Mouse (Mus musculus) left cerebral cortex, postnatal 10 days (tissue): ENCODE data around the gene Tnpo2. TPM values are rescaled to one million over a fixed set of nuclear protein-coding genes. Genes with fewer than 3 reads are reported as not detected.

Experiments
- DNase-seq, 2 experiments: peaks; one replicate each; pipeline ENCODE4 v3.0.0; 2021 to 2022; ENCODE audit warnings: low spot score in 2 of 2, mixed read lengths in 1 of 2; ENCODE audit errors: extremely low spot score in 1 of 2
- intact Hi-C: fragments of 180-260 bp; cut with DNase I; formaldehyde crosslinking; loops from one replicate; pipeline ENCODE4 v1.15.1; 2025
- total RNA-seq, 2 experiments: library from RNA; stranded (reverse); gene quantifications; 2 replicates each; pipeline ENCODE4 v1.2.3; 2021

Gene Tnpo2
- total RNA-seq, 2 experiments from 2014 or later = 168 to 193 TPM

- DNase-seq = peak; percentile 86 to 90
- intact Hi-C loops = no loop called here
Measured at GRCm38 (mm10) chr8:85025098-85025932, 11.4 kb upstream of the Tnpo2 start, which contains the start of gene Asna1. Gene Asna1 (minus strand): TSS chr8:85025281.

GRCm38 (mm10) chr8:85026670-85027515 lies 9.8 kb upstream of the Tnpo2 start, which contains the start of gene Trir:
Gene Trir (plus strand): TSS chr8:85026823.
- peak; percentile 93 to 98 for DNase-seq
- intact Hi-C loops = no loop called here

DNA sequence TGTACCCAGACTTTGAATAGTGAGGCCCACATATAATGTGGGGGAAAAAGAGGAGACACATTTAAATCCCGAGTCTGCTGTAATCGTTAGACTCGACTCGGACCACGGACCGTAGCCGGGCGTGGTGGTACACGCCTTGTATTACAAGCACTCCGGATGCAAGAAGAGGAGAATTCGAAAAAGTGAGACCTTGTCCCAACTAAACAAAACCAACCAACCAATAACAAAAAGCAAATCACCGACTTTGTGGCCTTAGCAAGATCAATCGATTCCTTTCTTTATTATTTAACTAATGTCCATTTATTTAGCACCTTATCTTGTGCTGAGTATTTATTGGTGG lies 9.2 kb upstream of the Tnpo2 start:
- intact Hi-C loops = no loop called here
- DNase-seq = no peak

- DNase-seq = no peak
- intact Hi-C loops = no loop called here
Measured at GRCm38 (mm10) chr8:85027922-85028321, 8.8 kb upstream of the Tnpo2 start.

DNA sequence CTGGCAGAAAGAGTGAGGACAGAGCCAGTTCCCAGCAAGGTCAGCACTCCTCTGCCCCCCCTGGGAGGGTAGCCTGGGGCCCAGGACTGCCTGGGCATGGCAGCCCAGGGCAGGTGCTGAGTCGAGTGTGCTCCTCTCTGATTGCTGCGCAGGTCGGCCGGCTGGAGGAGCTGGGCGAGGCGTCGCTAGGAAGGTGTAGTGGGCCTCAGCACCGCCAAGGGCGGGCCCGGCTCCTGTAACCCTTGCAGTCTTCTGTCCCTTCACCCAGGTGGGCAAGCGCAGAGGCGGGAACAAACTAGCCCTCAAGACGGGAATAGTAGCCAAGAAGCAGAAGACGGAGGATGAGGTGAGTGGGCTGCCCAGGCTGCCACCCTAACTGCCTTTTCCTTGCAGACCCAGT lies 7.4 kb upstream of the Tnpo2 start:
- intact Hi-C loops = no loop called here
- DNase-seq = no peak

- intact Hi-C loops = loop anchor here (5.0 kb wide), 1 partner anchor 60 kb away; no protein-coding TSS in a partner anchor
- DNase-seq = no peak
Measured at GRCm38 (mm10) chr8:85032622-85033311, 3.9 kb upstream of the Tnpo2 start.

DNA sequence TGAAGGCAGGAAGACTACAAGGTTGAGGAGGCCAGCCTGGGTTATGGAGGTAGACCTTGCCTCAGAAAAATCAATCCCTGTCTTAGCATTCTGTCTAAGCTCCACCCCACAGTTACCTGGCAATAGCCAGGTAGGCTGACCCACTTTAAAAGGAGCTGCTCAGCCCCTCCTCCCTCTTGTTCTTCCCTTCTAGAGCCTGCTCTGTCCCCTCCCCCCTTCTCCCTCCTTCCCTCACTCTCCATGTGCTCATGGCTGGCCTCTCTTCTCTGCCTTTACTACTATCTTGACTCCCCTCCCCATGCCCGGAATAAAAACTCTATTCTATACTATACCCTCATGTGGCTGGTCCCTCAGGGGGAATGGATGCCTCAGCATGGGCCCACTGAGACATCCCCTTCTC lies 2.8 kb upstream of the Tnpo2 start:
- DNase-seq = no peak
- intact Hi-C loops = loop anchor here (5.0 kb wide), 1 partner anchor 62 kb away; no protein-coding TSS in a partner anchor

DNA sequence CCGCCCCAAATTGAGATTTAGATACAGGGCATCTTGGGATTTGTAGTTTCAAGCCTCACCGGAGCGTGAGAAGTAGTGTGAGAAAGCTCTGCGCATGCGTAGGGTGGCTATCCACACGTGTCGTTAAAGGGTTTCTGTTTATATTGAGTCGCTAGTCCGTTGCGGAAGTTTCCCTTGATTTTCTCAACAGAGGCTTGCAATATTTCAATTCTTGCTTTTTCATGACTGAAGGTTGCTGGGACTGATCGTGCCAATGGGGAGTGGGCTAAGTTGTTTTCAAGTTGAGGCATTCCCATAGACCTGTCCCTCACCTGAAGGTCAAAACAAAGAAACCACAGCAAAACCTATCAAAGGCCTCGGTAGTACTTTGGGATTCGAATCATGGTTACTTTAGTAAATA lies 2.0 kb upstream of the Tnpo2 start:
- peak; percentile 64 to 88 for DNase-seq
- intact Hi-C loops = loop anchor here (5.0 kb wide), 1 partner anchor 62 kb away; no protein-coding TSS in a partner anchor

- no peak for DNase-seq
- intact Hi-C loops = no loop called here
Measured at GRCm38 (mm10) chr8:85035165-85035727, 1.5 kb upstream of the Tnpo2 start.

- intact Hi-C loops = no loop called here
- DNase-seq = no peak
Measured at GRCm38 (mm10) chr8:85035728-85036310, 896 bp upstream of the Tnpo2 start.

- DNase-seq = no peak
- intact Hi-C loops = no loop called here
Measured at GRCm38 (mm10) chr8:85036381-85036717, 366 bp upstream of the Tnpo2 start.

DNA sequence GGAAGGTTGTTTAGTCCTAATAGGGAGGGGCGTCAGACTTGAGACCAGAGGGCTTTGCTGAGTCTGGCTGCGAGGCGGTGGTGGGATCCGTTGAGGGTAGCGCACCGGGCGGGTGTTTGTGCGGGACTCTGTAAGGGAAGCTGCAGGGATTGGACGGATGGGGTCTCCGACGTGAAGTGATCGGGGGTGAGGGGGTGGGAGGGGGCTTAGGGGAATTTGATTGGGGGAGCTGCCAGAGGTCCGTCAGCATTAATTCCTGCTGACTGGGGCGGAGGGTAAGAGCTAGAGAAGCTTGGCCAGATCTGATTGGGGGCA lies 608 bp downstream of the Tnpo2 start:
- no peak for DNase-seq
- intact Hi-C loops = no loop called here

DNA sequence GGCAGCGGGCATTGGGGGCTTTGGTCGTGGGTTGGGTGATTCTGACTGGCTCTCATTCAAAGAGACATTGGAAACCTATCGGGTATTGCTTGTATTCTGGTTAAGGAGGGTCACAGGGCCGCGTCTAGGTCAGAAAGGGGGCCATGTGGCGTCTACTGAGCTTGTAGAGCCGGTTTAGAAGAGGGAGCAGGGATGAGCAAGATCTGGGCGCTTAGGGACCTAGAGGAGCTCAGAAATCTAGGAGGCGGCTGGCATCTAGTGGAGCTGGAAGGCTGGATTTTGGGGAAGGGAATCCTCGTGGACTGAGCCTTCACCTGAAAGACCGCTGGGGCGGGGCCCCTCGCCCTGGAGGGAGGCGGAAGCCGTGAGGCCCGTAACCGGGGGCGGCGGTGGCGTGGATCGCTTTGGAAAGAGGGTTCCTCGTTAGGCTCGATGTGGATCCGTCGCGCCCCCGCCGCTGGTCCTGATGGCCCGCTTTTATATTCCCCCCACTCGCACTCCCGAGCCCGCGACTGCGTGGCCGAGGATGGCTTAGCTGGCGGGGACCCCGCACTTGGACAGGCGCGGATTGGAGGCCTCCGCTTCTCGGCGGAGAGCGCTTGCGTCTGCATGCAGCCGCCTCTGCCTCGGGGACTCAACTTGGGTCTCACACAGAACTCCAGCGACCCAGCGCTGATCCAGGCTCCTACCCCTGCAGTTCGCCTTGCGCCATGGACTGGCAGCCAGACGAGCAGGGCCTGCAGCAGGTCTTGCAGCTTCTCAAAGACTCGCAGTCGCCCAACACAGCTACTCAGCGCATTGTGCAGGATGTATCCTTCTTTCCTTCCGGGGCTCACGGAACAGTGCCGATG lies 1.2 kb downstream of the Tnpo2 start:
- DNase-seq = peak in 1 of 2 experiments; percentile 71
- intact Hi-C loops = no loop called here

DNA sequence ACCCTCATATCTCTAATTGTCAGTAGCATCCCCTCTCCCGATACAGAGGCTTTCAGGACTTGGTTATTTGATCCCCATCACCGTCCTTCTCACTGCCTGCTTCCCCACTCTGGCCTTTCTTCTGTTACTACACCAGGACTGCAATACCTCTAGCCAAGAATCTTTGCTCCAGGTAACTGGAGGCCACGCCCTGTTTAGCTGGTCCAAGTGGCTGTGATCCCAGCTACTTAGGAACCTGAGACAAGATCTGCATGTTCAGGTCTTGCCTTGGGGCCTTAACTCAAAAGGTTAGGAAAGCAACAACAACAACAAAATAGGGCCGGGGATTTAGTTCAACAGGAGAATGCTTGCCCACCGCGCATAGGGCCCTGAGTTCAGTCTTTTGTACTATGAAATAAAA lies 6.9 kb downstream of the Tnpo2 start:
- intact Hi-C loops = no loop called here

GRCm38 (mm10) chr8:85057367-85057766 lies 20.7 kb downstream of the Tnpo2 start:
- no peak for DNase-seq
- intact Hi-C loops = no loop called here

More for the DNA sequence above, 6.9 kb downstream of the Tnpo2 start:
- DNase-seq = no peak

GRCm38 (mm10) chr8:85059879-85060616 lies 23.3 kb downstream of the Tnpo2 start, which contains the start of gene Fbxw9:
Gene Fbxw9 (plus strand): TSS chr8:85060055.
- intact Hi-C loops = no loop called here
- peak; percentile 92 to 94 for DNase-seq

- no peak for DNase-seq
- intact Hi-C loops = no loop called here
Measured at GRCm38 (mm10) chr8:85062603-85063002, 25.9 kb downstream of the Tnpo2 start.
